Mouse (Mus musculus) left cerebral cortex, adult 9 months (tissue): ENCODE results near the gene Setd1b.

ENCODE experiments used
- DNase-seq, 2 experiments: peaks; one replicate each; pipeline ENCODE4 v3.0.0; 2022; ENCODE audit warnings: low spot score in 2 of 2

The Setd1b gene

DNA sequence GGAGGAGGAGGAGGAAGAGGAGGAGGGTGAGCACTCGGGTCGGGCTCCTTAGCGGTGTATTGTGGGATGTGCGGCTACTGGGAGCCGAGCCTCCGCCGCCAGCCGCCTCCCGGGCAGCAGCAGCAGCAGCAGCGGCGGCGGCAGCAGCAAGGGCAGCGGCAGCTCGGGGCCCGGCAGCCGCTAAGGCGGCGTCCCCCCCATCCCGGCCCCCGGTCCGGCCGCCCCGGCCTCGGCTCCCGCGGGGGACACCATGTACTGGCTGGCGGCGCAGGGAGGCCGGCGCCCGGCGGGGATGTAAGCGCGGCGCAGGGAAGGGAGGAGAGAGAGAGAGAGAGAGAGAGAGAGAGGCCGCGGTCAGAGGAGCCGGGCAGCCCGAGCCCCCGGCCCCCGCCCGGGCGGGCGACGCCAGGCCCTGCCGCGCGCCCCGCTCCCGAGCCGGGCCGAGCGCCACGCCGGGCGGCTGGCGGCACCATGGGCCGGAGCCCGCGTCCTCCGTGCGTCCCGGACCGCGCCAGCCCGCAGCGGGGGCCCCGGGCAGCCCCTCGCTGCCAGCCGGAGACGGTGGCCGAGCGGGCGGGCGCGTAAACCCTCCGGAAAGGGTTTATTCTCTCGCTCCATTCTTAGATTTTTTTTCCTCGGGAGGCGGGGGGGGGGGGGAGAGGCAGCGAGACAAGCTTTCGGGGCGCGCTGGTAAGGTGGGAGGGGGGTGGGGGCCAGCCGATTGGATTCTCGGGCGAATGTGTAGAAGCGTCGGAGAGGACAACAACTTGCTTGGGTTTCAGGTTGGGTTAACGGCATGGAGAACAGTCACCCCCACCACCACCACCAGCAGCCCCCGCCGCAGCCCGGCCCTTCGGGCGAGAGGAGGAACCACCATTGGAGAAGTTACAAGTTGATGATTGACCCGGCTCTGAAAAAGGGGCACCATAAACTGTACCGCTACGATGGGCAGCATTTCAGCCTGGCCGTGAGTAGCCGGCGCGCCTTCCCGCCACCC, at the start of gene Setd1b:
TSS of gene Setd1b (plus strand) at position 33 of the 997 bp plus-strand sequence.
- DNase-seq, result no peak

DNA sequence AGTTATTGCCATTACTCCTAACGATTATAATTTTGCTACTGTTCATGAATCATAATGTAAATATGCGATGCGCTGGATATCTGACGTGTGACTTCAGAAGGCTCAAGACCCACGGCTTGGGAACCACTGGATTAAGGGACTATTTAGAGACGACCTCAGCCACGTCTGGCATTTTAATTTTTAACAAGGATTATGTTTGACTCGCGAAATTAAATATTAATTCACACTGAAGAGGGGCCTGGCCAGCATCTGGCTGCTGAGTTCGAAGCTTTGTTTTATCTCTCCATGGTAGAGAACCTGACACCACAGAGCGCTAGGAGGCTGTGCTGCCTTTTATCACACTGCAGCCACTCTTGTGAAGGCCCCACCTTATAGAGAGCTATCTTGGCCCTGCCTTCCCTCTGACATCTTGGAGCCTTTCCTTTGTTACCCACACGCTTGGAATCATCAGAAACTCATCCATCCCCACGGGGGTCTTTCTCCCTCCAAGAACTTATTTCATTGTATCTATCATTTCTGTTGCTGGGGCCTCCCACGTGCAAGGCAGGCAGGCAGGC, 48.8 kb upstream of the Setd1b start:
- DNase-seq, result no peak

GRCm38 (mm10) chr5:123094238-123094991, 47.6 kb upstream of the Setd1b start:
- no peak for DNase-seq

- DNase-seq, result no peak
Measured at GRCm38 (mm10) chr5:123096299-123096698, 45.7 kb upstream of the Setd1b start.

DNA sequence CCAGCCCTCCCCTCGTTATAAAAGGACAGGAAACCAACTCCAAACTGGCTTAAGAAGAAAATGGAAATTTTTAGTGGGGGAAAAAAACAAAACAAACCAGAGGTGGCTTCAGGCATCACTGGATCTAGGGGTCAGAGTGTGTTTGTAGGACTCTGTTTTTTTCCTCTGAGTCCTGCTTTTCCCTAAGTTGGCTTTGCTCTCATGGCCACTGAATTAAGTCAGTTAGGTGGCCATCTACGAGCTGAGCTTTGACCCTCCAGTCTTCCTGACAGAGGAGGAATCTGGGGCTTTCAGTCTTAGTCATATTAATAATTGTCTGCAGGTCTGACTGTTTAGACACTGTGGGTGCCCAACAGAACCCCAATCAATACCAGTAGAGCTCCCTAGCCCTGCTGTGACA, 43.5 kb upstream of the Setd1b start:
- DNase-seq, result no peak

DNA sequence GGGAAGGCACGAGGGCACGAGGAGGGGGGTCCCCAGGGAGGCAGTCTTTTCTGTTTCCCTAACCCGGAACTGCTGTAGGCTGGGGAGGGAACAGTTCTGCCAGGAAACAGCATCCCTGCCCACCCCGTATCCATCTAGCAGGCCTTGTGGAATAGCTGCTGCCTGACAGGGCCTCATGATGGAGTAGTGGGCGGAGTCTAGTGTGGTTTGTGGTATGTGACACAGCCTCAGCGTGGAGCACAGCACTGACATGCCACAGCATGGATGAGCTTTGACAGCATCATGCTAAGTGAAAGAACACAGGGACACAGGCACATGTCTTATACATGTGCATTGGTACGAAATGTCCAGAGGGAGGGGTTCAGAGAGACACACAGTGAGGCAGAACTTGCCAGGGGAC, 39.6 kb upstream of the Setd1b start:
- DNase-seq, result no peak

GRCm38 (mm10) chr5:123103556-123103955, 38.4 kb upstream of the Setd1b start:
- DNase-seq, result no peak

DNA sequence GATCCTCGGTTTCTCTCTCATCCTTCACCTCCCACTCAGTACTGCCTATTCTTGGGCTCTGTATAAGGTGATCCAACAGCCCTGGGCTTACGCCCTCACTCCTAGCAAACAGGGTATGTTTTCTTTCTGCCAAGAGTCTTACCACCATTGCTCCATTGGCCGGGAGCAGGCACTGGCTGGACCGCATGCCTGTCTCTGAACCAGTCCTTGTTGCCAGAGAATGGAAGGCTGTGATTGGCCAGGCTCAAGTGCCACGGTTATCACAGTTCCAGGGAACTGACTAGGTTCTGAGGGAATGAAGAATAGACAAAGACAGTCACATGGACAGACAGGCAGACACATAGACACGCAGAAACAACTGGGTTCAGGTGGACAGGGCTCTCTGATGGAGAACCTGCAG, 37.2 kb upstream of the Setd1b start:
- DNase-seq, result no peak

DNA sequence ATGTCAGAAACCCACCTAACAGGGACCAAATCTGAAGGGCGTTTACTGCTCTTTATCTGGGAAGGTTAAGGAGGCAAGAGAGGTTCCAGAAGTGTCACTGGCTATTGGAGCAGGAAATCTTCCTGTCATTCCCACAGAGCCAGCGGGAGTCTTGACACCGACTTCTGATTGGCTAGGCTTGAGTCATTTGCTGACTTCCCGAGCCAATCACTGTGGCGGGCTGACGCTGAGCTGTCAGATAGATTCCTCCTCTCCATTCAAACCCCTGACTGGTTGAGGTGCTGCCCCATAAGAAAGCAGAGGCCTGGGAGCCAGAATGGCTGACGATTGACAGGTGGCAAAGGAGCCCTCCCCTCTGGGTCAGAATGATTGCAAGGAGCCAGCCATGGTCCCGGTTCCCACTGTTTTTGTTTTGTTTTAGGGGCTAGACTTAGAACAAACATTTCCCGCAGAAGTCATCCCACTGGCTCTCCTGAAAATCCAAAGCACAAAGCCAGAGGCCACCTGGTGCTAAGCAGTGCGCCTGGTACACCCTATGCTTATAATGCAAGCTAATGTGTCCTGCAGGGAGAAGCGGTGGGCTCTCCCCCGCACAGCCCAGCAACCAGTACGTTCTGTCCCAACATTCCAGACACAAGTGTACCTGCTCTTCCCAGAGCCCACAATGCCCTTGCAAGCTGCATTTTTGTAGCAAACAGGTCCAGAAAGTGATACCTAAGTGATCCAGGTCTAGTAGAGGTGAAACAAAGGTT, 32.4 kb upstream of the Setd1b start:
- DNase-seq, result no peak

- DNase-seq, result no peak
Measured at GRCm38 (mm10) chr5:123110296-123110721, 31.7 kb upstream of the Setd1b start.

DNA sequence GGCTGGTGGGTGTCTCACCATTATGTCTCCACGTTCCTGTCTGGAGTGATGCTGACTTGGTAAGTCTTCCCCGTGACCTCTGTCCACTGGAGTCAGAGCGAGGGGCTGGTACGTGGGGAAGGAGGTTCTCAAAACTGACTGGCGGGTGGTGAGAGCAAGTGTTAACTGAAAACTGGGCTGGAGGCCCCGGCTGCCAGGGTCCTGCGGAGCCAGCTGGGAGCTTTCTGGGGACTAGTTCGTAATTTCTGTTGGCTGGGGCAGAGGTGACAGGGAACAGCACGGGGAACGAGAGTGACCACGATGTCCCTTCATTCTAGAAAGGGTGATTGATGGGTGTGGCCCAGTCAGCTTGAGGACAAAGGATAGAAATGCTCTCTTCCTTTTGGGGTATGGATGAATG, 27.9 kb upstream of the Setd1b start:
- DNase-seq, result no peak

GRCm38 (mm10) chr5:123114924-123115323, 27.1 kb upstream of the Setd1b start:
- no peak for DNase-seq

- no peak for DNase-seq
Measured at GRCm38 (mm10) chr5:123116080-123116479, 25.9 kb upstream of the Setd1b start.

DNA sequence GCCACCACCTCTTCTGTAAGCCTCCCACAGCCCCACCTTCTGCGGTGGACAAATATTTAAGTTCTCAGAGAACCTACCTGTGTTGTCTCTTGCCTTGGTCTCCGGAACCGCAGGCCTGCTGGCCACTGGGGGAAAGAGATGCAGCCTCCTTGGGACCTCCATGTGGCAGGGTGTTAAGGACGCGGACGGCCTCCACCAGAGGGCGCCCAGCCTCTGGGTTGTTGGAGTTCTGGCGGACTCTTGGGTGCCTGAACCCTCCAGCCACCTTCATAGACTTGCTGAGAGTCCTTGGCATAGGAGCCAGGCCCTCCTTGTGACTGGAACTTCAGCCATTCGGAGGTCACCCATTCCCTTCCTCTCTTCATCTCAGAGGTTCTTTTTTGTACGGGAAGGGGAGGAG, 24.7 kb upstream of the Setd1b start:
- peak in 1 of 2 experiments; percentile 69 for DNase-seq

- DNase-seq, result no peak
Measured at GRCm38 (mm10) chr5:123117773-123118172, 24.2 kb upstream of the Setd1b start.

- no peak for DNase-seq
Measured at GRCm38 (mm10) chr5:123118826-123119225, 23.2 kb upstream of the Setd1b start.

GRCm38 (mm10) chr5:123120624-123121215, 21.3 kb upstream of the Setd1b start:
- DNase-seq, result no peak

DNA sequence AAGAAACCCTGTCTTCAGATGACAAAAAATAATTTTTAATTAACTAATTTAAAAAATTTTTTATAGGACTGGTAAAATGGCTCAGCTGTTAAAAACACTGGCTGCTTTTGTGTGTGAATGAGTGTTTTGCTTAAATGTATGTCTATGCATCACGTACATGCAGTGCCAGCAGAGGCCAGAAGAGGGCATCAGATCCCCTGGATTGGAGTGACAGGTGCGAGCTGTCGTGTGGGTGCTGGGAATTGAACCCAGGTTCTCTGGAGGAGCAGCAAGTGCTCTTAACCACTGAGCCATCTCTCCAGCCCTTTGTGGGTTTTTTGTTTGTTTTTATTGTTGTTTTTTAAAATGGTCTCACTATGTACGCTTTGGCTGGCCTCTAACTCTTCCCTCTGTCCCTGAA, 19.8 kb upstream of the Setd1b start:
- DNase-seq, result no peak

DNA sequence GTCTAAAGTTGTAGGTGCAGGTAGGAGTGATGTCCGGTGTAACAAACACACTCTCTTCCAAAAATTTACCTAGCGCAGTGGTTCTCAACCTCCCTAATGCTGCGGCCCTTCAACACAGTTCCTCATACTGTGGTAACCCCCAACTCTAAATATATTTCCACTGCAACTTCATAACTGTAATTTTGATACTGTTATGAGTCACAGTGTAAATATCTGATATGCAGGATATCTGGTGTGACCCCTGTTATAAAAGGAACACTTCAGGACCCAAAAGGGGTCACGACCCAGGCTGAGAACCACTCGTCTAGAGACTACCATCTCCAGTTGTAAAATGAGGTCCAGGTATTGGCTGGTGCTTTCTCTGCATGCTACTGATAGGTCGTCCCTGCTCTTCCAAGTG, 16.9 kb upstream of the Setd1b start:
- no peak for DNase-seq

DNA sequence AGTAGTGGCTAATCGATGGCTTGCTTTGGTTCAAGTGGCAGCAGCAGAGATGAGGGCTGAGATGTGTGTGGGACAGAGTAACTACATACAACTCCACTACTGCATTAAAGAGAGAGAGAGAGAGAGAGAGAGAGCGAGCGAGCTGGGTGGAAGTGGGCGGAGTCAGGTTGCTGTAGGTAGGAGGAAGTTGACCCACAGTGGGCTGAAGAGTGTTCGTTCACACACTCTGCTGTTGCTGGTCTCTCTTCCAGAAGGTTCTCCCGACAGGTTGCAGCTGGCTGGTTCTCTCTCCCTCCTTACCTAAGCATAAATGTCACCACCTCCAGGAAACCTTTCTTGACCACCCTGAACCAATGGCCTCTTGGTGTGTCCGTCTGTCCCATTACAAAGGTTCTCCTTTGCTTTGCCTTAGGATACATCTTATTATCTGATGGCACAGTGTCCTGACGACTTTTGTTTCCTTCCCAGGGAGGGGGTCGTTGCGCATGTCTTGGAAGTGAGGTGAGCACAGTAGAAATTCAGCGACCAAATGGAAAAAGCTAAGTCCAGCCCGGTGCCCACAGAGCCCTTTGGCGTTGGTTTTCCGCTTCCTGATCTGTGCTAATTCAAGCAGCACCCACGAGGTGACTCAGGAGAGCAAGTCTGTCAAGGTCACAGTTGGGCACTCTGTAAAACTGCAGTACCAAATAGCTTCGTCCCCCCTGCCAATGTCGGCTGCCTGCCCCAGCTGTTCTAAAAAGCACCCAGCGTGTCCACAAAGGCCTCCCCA, 16.2 kb upstream of the Setd1b start:
- DNase-seq, result no peak

GRCm38 (mm10) chr5:123127031-123127430, 15.0 kb upstream of the Setd1b start:
- no peak for DNase-seq
